Mouse (Mus musculus) CD4-positive, CD25-positive, alpha-beta regulatory T cell, adult 4 months (primary cell): ENCODE measurements around the gene Prkca. TPM values are rescaled to one million over a fixed set of nuclear protein-coding genes. Genes with fewer than 3 reads are reported as not detected.
A peak's percentile ranks its signal among the peaks of the same experiment; 100 is the strongest.

Experiments
- ATAC-seq: one replicate; pipeline ENCODE4 v1.8.0; 2017
- polyA plus RNA-seq, 2 experiments: library from polyadenylated mRNA; unstranded; fragments of 100-300 nt; shearing (Covaris generic); gene quantifications; one replicate each; pipeline ENCODE4 v1.2.1; 2017

The Prkca gene
- polyA plus RNA-seq, 2 experiments from 2014 or later, result 13.0 to 15.3 TPM

- no peak for ATAC-seq
Observed at GRCm38 (mm10) chr11:108054647-108055046, 289.1 kb downstream of the Prkca start.

GRCm38 (mm10) chr11:108053746-108054145, 290.0 kb downstream of the Prkca start:
- no peak for ATAC-seq

GRCm38 (mm10) chr11:108041669-108042068, 302.1 kb downstream of the Prkca start:
- no peak for ATAC-seq

- peak; percentile 32 for ATAC-seq
Observed at GRCm38 (mm10) chr11:108040823-108041222, 302.9 kb downstream of the Prkca start.

GRCm38 (mm10) chr11:108039761-108040160, 304.0 kb downstream of the Prkca start:
- no peak for ATAC-seq

GRCm38 (mm10) chr11:108038989-108039388, 304.7 kb downstream of the Prkca start:
- peak; percentile 68 for ATAC-seq

- no peak for ATAC-seq
Observed at GRCm38 (mm10) chr11:108036339-108036738, 307.4 kb downstream of the Prkca start.

- no peak for ATAC-seq
Observed at GRCm38 (mm10) chr11:108035761-108036160, 308.0 kb downstream of the Prkca start.

GRCm38 (mm10) chr11:108034376-108034775, 309.4 kb downstream of the Prkca start:
- no peak for ATAC-seq

GRCm38 (mm10) chr11:108032568-108032967, 311.2 kb downstream of the Prkca start:
- ATAC-seq, result no peak

- ATAC-seq, result peak; percentile 67
Observed at GRCm38 (mm10) chr11:108030956-108031604, 312.6 kb downstream of the Prkca start.

GRCm38 (mm10) chr11:108029321-108029720, 314.4 kb downstream of the Prkca start:
- ATAC-seq, result no peak

GRCm38 (mm10) chr11:108028398-108028797, 315.3 kb downstream of the Prkca start:
- ATAC-seq, result no peak

GRCm38 (mm10) chr11:108025726-108026425, 317.9 kb downstream of the Prkca start:
- no peak for ATAC-seq

GRCm38 (mm10) chr11:108023188-108023587, 320.5 kb downstream of the Prkca start:
- ATAC-seq, result no peak

- no peak for ATAC-seq
Observed at GRCm38 (mm10) chr11:108020889-108021288, 322.8 kb downstream of the Prkca start.

- no peak for ATAC-seq
Observed at GRCm38 (mm10) chr11:108015284-108015683, 328.4 kb downstream of the Prkca start.

- ATAC-seq, result no peak
Observed at GRCm38 (mm10) chr11:108013390-108013789, 330.3 kb downstream of the Prkca start.

GRCm38 (mm10) chr11:108010465-108010864, 333.3 kb downstream of the Prkca start:
- ATAC-seq, result no peak

GRCm38 (mm10) chr11:107998891-107999290, 344.8 kb downstream of the Prkca start:
- ATAC-seq, result no peak

GRCm38 (mm10) chr11:107996896-107997670, 346.6 kb downstream of the Prkca start:
- ATAC-seq, result no peak

GRCm38 (mm10) chr11:107994487-107994886, 349.2 kb downstream of the Prkca start:
- no peak for ATAC-seq

- ATAC-seq, result no peak
Observed at GRCm38 (mm10) chr11:107993792-107994191, 349.9 kb downstream of the Prkca start.
